25 mouse cellular contexts compared by ENCODE assay signal in genomic region chr8:82846730-82847129, GRCm38 (mm10). TPM values are rescaled to one million over a fixed set of nuclear protein-coding genes. Genes with fewer than 3 reads are reported as not detected.
A peak's percentile ranks its signal among the peaks of the same experiment; 100 is the strongest.
DNase-seq lines count a peak whose midpoint lies in the region; ATAC-seq lines count a peak whose summit lies in the region.
"Had no signal": no experiment of that assay in that cellular context is flagged by ENCODE, and none has a peak within 500 bp of the region (broad histone marks: within the 10 kb centered on the region; RNA-seq: fewer than 3 reads in every experiment).

No protein-coding gene starts in this region.

- ATAC-seq in liver, embryonic 11.5 days (replicated peaks; ENCODE audit: low FRiP score): 0 out of 2 replicates have a peak, but pooled peaks have one; percentile 22
- ATAC-seq in common myeloid progenitor, adult 5-6 weeks (replicated peaks; ENCODE audit: low read depth, poor library complexity, severe bottlenecking): peak; percentile 33
- ATAC-seq in forebrain, embryonic 16.5 days: no peak
- ATAC-seq: forebrain, postnatal 0 days; intestine, postnatal 0 days; midbrain, embryonic 16.5 days had no signal

- DNase-seq in liver, embryonic 11.5 days (ENCODE audit: low spot score): no peak
- no peak for DNase-seq in liver
- DNase-seq in MEL-GATA-1-ER (ENCODE audit: extremely low read depth, low read depth): peak; percentile 92
- no peak for DNase-seq in thymus, adult 18-20 months
- DNase-seq in ovary, adult 18-20 months (ENCODE audit: low spot score): no peak
- DNase-seq: adrenal gland, adult 8-10 months; cerebellum, adult 2 months; cerebellum, postnatal 14 days; forebrain, postnatal 0 days; heart, adult 2 months; heart, postnatal 4 days; kidney, adult 9 months; kidney, postnatal 14 days; layer of hippocampus, adult 9-11 months; lung, adult 2 months; lung, postnatal 14 days had no signal

- no peak overlapping the region for H3K4me2 ChIP-seq in liver, embryonic 11.5 days
- no peak overlapping the region for H3K4me2 ChIP-seq in forebrain, embryonic 16.5 days (ENCODE audit: low read length)
- H3K4me2 ChIP-seq: embryonic facial prominence, embryonic 12.5 days; heart, embryonic 12.5 days; hindbrain, embryonic 13.5 days; midbrain, embryonic 11.5 days had no signal

- WGBS in liver, embryonic 11.5 days: 69% methylated on average over 4 of the region's 4 CpGs
- 54% methylated on average over 4 of the region's 4 CpGs for WGBS in forebrain, embryonic 16.5 days

- no peaks in the 10 kb centered on the region for H3K36me3 ChIP-seq in liver, embryonic 11.5 days (ENCODE audit: control insufficient read depth, insufficient read depth, low read length)
- H3K36me3 ChIP-seq in forebrain, embryonic 16.5 days (ENCODE audit: control insufficient read depth, insufficient read depth): no peaks in the 10 kb centered on the region
- H3K36me3 ChIP-seq: embryonic facial prominence, embryonic 12.5 days; forebrain, embryonic 10.5 days; heart, embryonic 12.5 days; hindbrain, embryonic 13.5 days had no signal

- no peak overlapping the region for H3K4me3 ChIP-seq in liver, embryonic 11.5 days (ENCODE audit: low read depth, low read length)
- H3K4me3 ChIP-seq in forebrain, embryonic 16.5 days (replicated peaks; ENCODE audit: low read length): no peak overlapping the region
- H3K4me3 ChIP-seq: embryonic facial prominence, embryonic 12.5 days; forebrain, embryonic 10.5 days; heart, adult 2 months; heart, embryonic 12.5 days; hindbrain, embryonic 13.5 days had no signal

- H3K27me3 ChIP-seq in liver, embryonic 11.5 days (replicated peaks; ENCODE audit: control insufficient read depth, insufficient read depth, low read length): no peaks in the 10 kb centered on the region
- H3K27me3 ChIP-seq in forebrain, embryonic 16.5 days (replicated peaks; ENCODE audit: control insufficient read depth, insufficient read depth, low read length): no peaks in the 10 kb centered on the region
- H3K27me3 ChIP-seq: embryonic facial prominence, embryonic 12.5 days; heart, embryonic 12.5 days; hindbrain, embryonic 13.5 days had no signal

- no peak overlapping the region for H3K9ac ChIP-seq in liver, embryonic 11.5 days (ENCODE audit: low read depth, low read length)
- H3K9ac ChIP-seq in forebrain, embryonic 16.5 days (replicated peaks; ENCODE audit: low read depth, low read length): no peak overlapping the region
- H3K9ac ChIP-seq: embryonic facial prominence, embryonic 12.5 days; forebrain, postnatal 0 days; heart, embryonic 12.5 days; hindbrain, embryonic 13.5 days had no signal

- H3K27ac ChIP-seq in liver, embryonic 11.5 days (ENCODE audit: low read depth, low read length): no peak overlapping the region
- H3K27ac ChIP-seq in forebrain, embryonic 16.5 days (ENCODE audit: low read length): no peak overlapping the region
- H3K27ac ChIP-seq: embryonic facial prominence, embryonic 12.5 days; forebrain, embryonic 10.5 days; heart, adult 2 months; hindbrain, embryonic 13.5 days had no signal

- H3K4me1 ChIP-seq in liver, embryonic 11.5 days (replicated peaks; ENCODE audit: control insufficient read depth, insufficient read depth, low read length): peaks cover 4% of the 10 kb centered on the region; the same call in 1 of the 2 replicates
- 0 out of 2 replicates have a peak, but pooled peaks cover 2% of the 10 kb centered on the region for H3K4me1 ChIP-seq in forebrain, embryonic 16.5 days (replicated peaks; ENCODE audit: control insufficient read depth, insufficient read depth, low read length)
- H3K4me1 ChIP-seq: embryonic facial prominence, embryonic 12.5 days; hindbrain, embryonic 13.5 days had no signal

- no peaks in the 10 kb centered on the region for H3K9me3 ChIP-seq in liver, embryonic 11.5 days (ENCODE audit: control insufficient read depth, low read length)
- no peaks in the 10 kb centered on the region for H3K9me3 ChIP-seq in forebrain, embryonic 16.5 days (ENCODE audit: control insufficient read depth, low read length)
- H3K9me3 ChIP-seq: embryonic facial prominence, embryonic 12.5 days; forebrain, embryonic 10.5 days; heart, embryonic 12.5 days; hindbrain, embryonic 13.5 days had no signal

RNA-seq across cellular contexts. Expression of gene Rnf150, which starts 16.4 kb away (rescaled TPM):
- 0.18 and 0.44 TPM in 2 replicates for polyA plus RNA-seq in liver, embryonic 11.5 days (2014; fragmentation: Nextera tagmentation; extraction: Ambion mirVana)
- 3.3 and 6.1 TPM in 2 replicates for total RNA-seq in common myeloid progenitor, adult 5-6 weeks (2017)
- 1.6 and 2.0 TPM in 2 replicates for polyA plus RNA-seq in forebrain, embryonic 16.5 days (2015; fragmentation: Nextera tagmentation; extraction: Ambion mirVana)
